Mouse (Mus musculus): ENCODE data around the gene Sp2. TPM values are rescaled to one million over a fixed set of nuclear protein-coding genes. Genes with fewer than 3 reads are reported as not detected.

Sp2 gene
- polyA plus RNA-seq, 1 experiment: 11.8 TPM

DNA sequence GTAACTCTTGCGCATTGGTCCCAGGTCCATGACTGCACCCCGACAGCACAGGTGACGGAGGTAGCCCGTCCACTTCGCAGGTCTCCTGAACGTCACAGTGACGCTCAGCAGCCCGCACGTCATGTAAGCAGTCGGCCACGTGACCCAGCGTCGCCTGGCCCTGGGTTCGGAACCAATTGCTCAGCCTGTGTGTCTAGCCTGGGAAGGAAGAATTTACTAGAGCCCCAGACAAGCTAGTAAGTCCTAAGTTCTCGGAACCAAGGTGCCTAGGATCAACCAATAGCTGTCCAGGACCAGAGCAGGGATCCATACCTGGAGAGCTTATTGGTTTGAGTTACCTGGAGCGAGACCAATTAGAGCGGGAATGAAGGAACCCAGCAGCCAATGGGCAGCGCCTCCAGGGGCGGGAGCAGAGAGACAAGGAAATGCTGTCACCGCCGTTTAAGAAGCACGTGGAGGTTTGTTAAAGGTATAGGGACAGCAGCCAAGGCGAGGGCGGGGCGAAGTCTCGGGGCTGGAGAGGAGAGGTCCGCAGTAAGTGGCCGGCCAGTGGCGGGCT, 38.9 kb downstream of the Sp2 start, which contains the start of gene Pnpo:
TSS of gene Pnpo (minus strand) at position 241 of the 559 bp plus-strand sequence.
- peaks cover 4% of the 10 kb centered on the region; the same call in 1 of the 2 replicates for H3K4me1 ChIP-seq (ENCODE audit: control insufficient read depth, insufficient read depth, insufficient read length, low read length)
- peak within 1 kb of the TSS; percentile 1; the same call in 1 of the 2 replicates for H3K27ac ChIP-seq (replicated peaks; ENCODE audit: low read depth, low read length)
- peak within 1 kb of the TSS; percentile 80 for H3K4me3 ChIP-seq (ENCODE audit: insufficient read depth, low read depth, low read length)

- no peak overlapping the region for H3K27ac ChIP-seq (replicated peaks; ENCODE audit: low read depth, low read length)
Measured at GRCm38 (mm10) chr11:96941989-96942590, 40.7 kb downstream of the Sp2 start.

GRCm38 (mm10) chr11:96940578-96941465, 41.9 kb downstream of the Sp2 start:
- no peak overlapping the region for H3K4me3 ChIP-seq (ENCODE audit: insufficient read depth, low read depth, low read length)

More at GRCm38 (mm10) chr11:96941989-96942590, 40.7 kb downstream of the Sp2 start:
- peaks cover 6% of the 10 kb centered on the region; the same call in 1 of the 2 replicates for H3K4me1 ChIP-seq (ENCODE audit: control insufficient read depth, insufficient read depth, insufficient read length, low read length)
- H3K4me3 ChIP-seq (ENCODE audit: insufficient read depth, low read depth, low read length): no peak overlapping the region

DNA sequence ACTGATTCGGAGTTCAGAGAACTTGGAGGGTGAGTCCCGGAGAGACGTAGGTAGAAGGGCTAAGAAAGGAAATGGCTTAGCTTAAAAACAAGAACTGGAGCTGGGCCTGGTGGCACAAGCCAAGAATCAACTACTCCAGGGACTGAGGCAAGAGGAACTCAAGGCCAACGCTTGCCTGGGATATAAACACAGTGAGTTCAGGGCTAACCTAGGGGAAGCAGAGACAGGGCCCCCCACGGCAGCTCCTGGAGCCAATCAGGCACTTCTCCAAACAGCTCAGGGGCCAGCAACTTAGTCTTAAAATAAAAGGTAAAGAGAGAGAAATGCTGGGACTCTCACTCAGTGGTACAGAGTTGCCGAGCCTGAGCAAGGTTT, 44.3 kb downstream of the Sp2 start:
- Histone ChIP-seq H3K4me3 (ENCODE audit: insufficient read depth, low read depth, low read length) (no peak overlapping the region), H3K27ac (replicated peaks; ENCODE audit: low read depth, low read length) (peak overlapping the region; percentile 53; the same call in 1 of the 2 replicates), H3K4me1 (ENCODE audit: control insufficient read depth, insufficient read depth, insufficient read length, low read length) (peaks cover 6% of the 10 kb centered on the region; the same call in 1 of the 2 replicates)

More at GRCm38 (mm10) chr11:96940578-96941465, 41.9 kb downstream of the Sp2 start:
- Histone ChIP-seq H3K27ac (replicated peaks; ENCODE audit: low read depth, low read length) (no peak overlapping the region), H3K4me1 (ENCODE audit: control insufficient read depth, insufficient read depth, insufficient read length, low read length) (peaks cover 6% of the 10 kb centered on the region; the same call in 1 of the 2 replicates)

- H3K27ac ChIP-seq (replicated peaks; ENCODE audit: low read depth, low read length): peak overlapping the region; percentile 53
- no peak overlapping the region for H3K4me3 ChIP-seq (ENCODE audit: insufficient read depth, low read depth, low read length)
- H3K4me1 ChIP-seq (ENCODE audit: control insufficient read depth, insufficient read depth, insufficient read length, low read length): peaks cover 6% of the 10 kb centered on the region; the same call in 1 of the 2 replicates
Measured at GRCm38 (mm10) chr11:96937549-96938425, 45.0 kb downstream of the Sp2 start.

DNA sequence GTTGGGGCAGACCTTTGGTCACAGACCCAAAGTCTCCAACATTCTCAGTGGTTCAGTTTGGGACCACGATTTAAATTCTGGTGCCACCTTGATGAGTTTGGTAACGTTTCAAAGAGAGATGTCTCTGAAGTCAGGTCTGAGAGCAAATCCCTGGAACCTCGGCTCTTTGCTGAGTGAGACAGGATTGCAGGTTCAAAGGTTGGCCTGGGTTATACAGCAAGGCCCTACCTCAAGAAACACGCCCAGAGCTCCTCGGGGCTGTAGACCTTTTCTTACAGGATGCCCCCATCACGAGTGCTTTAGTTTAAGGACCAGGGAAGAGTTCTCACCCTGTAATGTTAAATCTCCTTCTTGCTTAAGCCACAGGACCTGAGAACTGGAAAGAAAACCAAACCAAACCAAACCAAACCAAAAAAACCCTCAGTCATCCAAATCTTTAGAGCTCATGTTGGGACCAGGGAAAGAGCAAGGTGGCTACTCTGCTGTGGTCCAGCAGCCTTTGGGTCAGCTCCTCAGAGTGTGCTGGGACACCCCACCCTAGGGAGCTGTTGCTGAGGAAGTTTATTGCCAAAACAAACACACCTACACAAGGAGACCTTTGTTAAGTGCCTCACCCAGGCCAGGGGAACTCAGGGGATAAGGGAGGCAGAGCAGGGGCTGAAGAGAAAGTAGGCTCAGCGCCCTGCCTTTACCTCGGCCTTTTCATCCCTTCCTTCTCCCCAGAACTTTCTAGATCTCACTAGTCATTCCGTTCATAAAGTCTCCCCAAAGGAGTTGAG, 46.7 kb downstream of the Sp2 start:
- peaks cover 6% of the 10 kb centered on the region; the same call in 1 of the 2 replicates for H3K4me1 ChIP-seq (ENCODE audit: control insufficient read depth, insufficient read depth, insufficient read length, low read length)
- H3K4me3 ChIP-seq (ENCODE audit: insufficient read depth, low read depth, low read length): no peak overlapping the region
- no peak overlapping the region for H3K27ac ChIP-seq (replicated peaks; ENCODE audit: low read depth, low read length)

- H3K4me3 ChIP-seq (ENCODE audit: insufficient read depth, low read depth, low read length): peak overlapping the region; percentile 12; the same call in 1 of the 2 replicates
- H3K4me1 ChIP-seq (ENCODE audit: control insufficient read depth, insufficient read depth, insufficient read length, low read length): peaks cover 6% of the 10 kb centered on the region; the same call in 1 of the 2 replicates
- H3K27ac ChIP-seq (replicated peaks; ENCODE audit: low read depth, low read length): peak overlapping the region; percentile 37; the same call in 1 of the 2 replicates
Measured at GRCm38 (mm10) chr11:96934921-96935356, 47.8 kb downstream of the Sp2 start.

- H3K4me3 ChIP-seq (ENCODE audit: insufficient read depth, low read depth, low read length): no peak overlapping the region
- H3K27ac ChIP-seq (replicated peaks; ENCODE audit: low read depth, low read length): no peak overlapping the region
- peaks cover 4% of the 10 kb centered on the region; the same call in 1 of the 2 replicates for H3K4me1 ChIP-seq (ENCODE audit: control insufficient read depth, insufficient read depth, insufficient read length, low read length)
Measured at GRCm38 (mm10) chr11:96933562-96934276, 49.0 kb downstream of the Sp2 start.

GRCm38 (mm10) chr11:96931327-96932062, 51.3 kb downstream of the Sp2 start:
- peaks cover 3% of the 10 kb centered on the region; the same call in 1 of the 2 replicates for H3K4me1 ChIP-seq (ENCODE audit: control insufficient read depth, insufficient read depth, insufficient read length, low read length)
- no peak overlapping the region for H3K27ac ChIP-seq (replicated peaks; ENCODE audit: low read depth, low read length)
- no peak overlapping the region for H3K4me3 ChIP-seq (ENCODE audit: insufficient read depth, low read depth, low read length)

DNA sequence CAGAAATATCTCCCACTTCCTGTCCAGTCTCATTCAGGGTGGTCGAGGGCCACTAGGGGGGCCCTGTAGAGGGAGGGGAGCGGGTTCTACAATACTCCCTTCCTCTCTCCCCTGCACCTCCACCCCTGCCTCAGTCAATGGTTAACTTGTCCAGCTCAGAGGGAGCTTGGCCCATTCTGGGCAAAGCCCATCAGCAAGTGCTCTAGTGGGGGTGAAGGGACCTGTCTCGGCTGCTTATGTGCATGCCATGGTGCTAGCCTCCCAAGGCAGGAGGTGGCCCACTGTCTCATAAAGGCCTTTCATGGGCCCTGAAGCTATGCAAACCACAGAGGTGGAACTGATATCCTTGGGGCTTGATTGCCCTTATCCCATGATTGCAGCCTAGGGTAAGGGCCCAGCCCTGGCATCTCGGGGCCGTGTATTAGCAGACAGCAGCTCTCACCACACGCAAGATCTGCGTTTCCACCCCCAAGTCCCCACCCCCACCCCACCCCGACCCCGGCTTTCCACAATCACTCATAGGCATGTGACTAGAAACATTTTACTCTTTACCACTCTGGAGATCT, 52.9 kb downstream of the Sp2 start:
- Histone ChIP-seq H3K4me1 (ENCODE audit: control insufficient read depth, insufficient read depth, insufficient read length, low read length) (peaks cover 3% of the 10 kb centered on the region; the same call in 1 of the 2 replicates), H3K27ac (replicated peaks; ENCODE audit: low read depth, low read length) (no peak overlapping the region), H3K4me3 (ENCODE audit: insufficient read depth, low read depth, low read length) (no peak overlapping the region)

DNA sequence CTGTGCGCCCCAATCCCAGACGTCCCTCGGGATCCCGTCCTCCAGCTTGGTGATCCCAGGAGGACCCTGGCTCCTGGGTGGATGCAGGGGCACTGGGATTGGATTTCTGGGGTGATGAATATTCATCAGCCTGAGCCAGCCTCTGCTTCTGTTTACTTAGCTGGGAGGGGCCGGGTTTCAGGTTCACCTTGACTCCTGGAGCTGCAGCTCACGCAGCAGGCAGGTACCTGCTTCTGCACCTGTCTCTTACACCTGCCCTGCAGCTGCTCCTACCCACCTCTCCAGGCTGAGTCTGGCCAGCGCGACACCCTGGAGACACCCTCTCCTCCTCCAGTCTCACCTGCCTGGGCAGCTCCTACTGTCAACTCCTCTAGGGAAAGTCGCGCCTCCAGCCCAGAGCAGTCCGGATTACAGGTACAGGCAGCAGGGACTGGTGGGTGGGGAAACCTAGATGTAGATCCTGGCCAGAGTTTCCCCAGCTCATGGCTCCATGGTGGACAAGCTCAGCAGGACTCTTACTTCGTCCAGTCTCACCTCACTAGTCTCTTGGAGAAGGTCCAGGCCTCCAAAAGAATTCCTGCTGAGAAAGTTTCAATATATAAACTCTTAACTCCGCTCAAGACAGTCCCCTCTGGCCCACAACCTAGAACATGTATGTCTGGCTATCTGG, 53.5 kb downstream of the Sp2 start:
- no peak overlapping the region for H3K27ac ChIP-seq (replicated peaks; ENCODE audit: low read depth, low read length)
- no peak overlapping the region for H3K4me3 ChIP-seq (ENCODE audit: insufficient read depth, low read depth, low read length)
- H3K4me1 ChIP-seq (ENCODE audit: control insufficient read depth, insufficient read depth, insufficient read length, low read length): no peaks in the 10 kb centered on the region

DNA sequence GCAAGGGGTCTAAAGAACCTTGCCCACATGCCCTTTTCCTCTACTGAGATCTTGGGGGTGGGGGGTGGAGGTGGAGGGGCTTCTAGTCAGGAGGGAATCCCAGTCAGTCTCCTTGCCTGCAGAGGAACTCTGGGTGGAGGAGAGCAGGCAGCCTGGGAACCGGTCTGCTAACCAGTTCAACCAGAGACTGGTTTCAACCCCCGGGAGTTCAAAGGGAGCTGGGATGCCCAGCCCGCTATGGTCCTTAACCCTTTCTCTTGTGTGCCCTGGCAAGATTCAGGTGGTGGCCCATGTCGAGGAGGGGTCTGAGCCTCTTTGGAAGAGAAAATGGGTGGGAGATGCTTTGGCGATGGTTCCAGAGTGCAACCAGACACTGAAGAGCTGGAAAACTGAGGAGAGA, 54.1 kb downstream of the Sp2 start:
- Histone ChIP-seq H3K4me3 (ENCODE audit: insufficient read depth, low read depth, low read length) (no peak overlapping the region), H3K27ac (replicated peaks; ENCODE audit: low read depth, low read length) (no peak overlapping the region), H3K4me1 (ENCODE audit: control insufficient read depth, insufficient read depth, insufficient read length, low read length) (no peaks in the 10 kb centered on the region)

Data from brown adipose tissue, adult 24 weeks (tissue).